13 mouse cellular contexts compared by ENCODE assay signal in the genomic region with DNA sequence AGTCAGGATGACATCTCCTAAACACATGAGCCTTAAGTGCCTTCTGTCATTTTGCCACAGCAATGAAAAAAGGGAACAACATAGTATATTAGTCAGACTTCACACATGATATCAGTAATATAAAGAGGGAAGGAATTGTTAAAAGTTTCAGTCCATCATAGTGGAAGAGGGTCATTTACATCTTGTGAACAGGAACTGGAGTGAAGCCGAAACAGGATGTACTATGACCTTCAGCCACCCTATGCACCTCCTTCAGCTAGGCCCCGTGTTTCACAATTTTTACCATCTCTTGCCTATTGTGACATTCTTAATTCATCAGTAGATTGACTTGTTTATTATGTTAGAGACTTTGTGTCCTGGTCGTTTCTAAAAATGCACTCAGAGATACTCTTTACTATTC.
"Had no signal": no experiment of that assay in that cellular context is flagged by ENCODE, and none has a peak within 500 bp of the region (broad histone marks: within the 10 kb centered on the region; RNA-seq: fewer than 3 reads in every experiment).

No protein-coding gene starts in this region.

- H3K4me3 ChIP-seq: limb, embryonic 12.5 days; liver, embryonic 12.5 days; midbrain, embryonic 10.5 days; neural tube, embryonic 13.5 days had no signal

- H3K4me2 ChIP-seq: limb, embryonic 12.5 days; liver, embryonic 12.5 days; neural tube, embryonic 13.5 days had no signal

- DNase-seq: kidney, adult 11 months; kidney, adult 9 months; kidney, postnatal 36 days; layer of hippocampus, adult 9-11 months; layer of hippocampus, postnatal 36 days; midbrain, embryonic 14.5 days; right cerebral cortex, postnatal 14 days; thymus, postnatal 36 days had no signal

- H3K27me3 ChIP-seq: limb, embryonic 12.5 days; neural tube, embryonic 13.5 days had no signal

- ATAC-seq: liver, embryonic 12.5 days had no signal

- H3K9ac ChIP-seq: limb, embryonic 12.5 days; liver, embryonic 12.5 days; neural tube, embryonic 13.5 days had no signal

- H3K4me1 ChIP-seq: limb, embryonic 12.5 days; liver, embryonic 12.5 days; midbrain, embryonic 10.5 days; neural tube, embryonic 13.5 days had no signal

- H3K27ac ChIP-seq: kidney, postnatal 0 days; limb, embryonic 12.5 days; liver, embryonic 12.5 days; midbrain, embryonic 10.5 days; neural tube, embryonic 13.5 days had no signal

- H3K9me3 ChIP-seq: limb, embryonic 12.5 days; liver, embryonic 12.5 days; midbrain, embryonic 10.5 days; neural tube, embryonic 13.5 days had no signal

- H3K36me3 ChIP-seq: limb, embryonic 12.5 days; liver, embryonic 12.5 days; midbrain, embryonic 10.5 days; neural tube, embryonic 13.5 days had no signal
